Mouse (Mus musculus) kidney, postnatal 0 days (tissue): ENCODE results near the gene Ebf1. TPM values are rescaled to one million over a fixed set of nuclear protein-coding genes. Genes with fewer than 3 reads are reported as not detected.

Source experiments
- ATAC-seq: fragments of 200-750 bp; cut with Nextera tagmentation; replicated peaks from 2 replicates; pipeline ENCODE4 v1.8.0; 2017; ENCODE audit warnings: low read depth, moderate number of reproducible peaks, moderate TSS enrichment, moderate library complexity; ENCODE audit not compliant: low FRiP score
- DNase-seq: peaks from one replicate; pipeline ENCODE4 v3.0.0-alpha.2; 2016; ENCODE audit warnings: low spot score
- H3K27ac ChIP-seq: fragments of 300-500 bp; sonication (generic); 2 replicates; pipeline ENCODE4 v1.5.1; 2014; ENCODE audit warnings: mild to moderate bottlenecking
- H3K27me3 ChIP-seq: fragments of 300-500 bp; sonication (generic); 2 replicates; pipeline ENCODE4 v1.6.1; 2014; ENCODE audit warnings: low read length, mixed read lengths; ENCODE audit not compliant: insufficient read depth
- H3K36me3 ChIP-seq: fragments of 300-500 bp; sonication (generic); 2 replicates; pipeline ENCODE4 v1.6.1; 2014; ENCODE audit warnings: low read length, mixed read lengths; ENCODE audit not compliant: insufficient read depth
- H3K4me1 ChIP-seq: fragments of 300-500 bp; sonication (generic); replicated peaks from 2 replicates; pipeline ENCODE4 v1.6.1; 2014; ENCODE audit warnings: antibody characterized with exemption, low read length, mixed read lengths; ENCODE audit not compliant: insufficient read depth
- H3K4me2 ChIP-seq: fragments of 300-500 bp; sonication (generic); 2 replicates; pipeline ENCODE4 v1.6.1; 2014; ENCODE audit warnings: mild to moderate bottlenecking, low read length, moderate library complexity, mixed read lengths
- H3K4me3 ChIP-seq: fragments of 300-500 bp; sonication (generic); replicated peaks from 2 replicates; pipeline ENCODE4 v1.5.1; 2014; ENCODE audit warnings: low read depth, low read length
- H3K9ac ChIP-seq: fragments of 300-500 bp; sonication (generic); 2 replicates; pipeline ENCODE4 v1.6.1; 2014; ENCODE audit warnings: low read depth, low read length
- H3K9me3 ChIP-seq: fragments of 300-500 bp; sonication (generic); replicated peaks from 2 replicates; pipeline ENCODE4 v1.6.1; 2016; ENCODE audit warnings: low read length, inconsistent platforms, mixed read lengths
- CTCF ChIP-seq: IDR thresholded peaks from 2 replicates; pipeline ENCODE4 v1.5.1; 2016; ENCODE audit warnings: antibody characterized with exemption, low read depth, mild to moderate bottlenecking, moderate library complexity
- WGBS: fragments of 180-500 bp; shearing (Covaris S2); extraction: QIAGEN DNeasy Blood & Tissue Kit; methylation state at CpG from one replicate; pipeline ENCODE4 v1.1.7; 2014; 5-methylcytosine and 5-hydroxymethylcytosine counted together
- polyA plus RNA-seq: library from polyadenylated mRNA; unstranded; fragments of >200 nt; fragmentation: Nextera tagmentation; extraction: Ambion mirVana; gene quantifications from 2 replicates; pipeline ENCODE4 v1.2.1, GENCODE M21; 2015

Gene Ebf1
- polyA plus RNA-seq, 1 experiment from 2014 or later: 19.6 TPM

- no peaks in the 10 kb centered on the region for H3K36me3 ChIP-seq
- TF ChIP-seq CTCF: no peak
- no peaks in the 10 kb centered on the region for H3K9me3 ChIP-seq
- H3K9ac ChIP-seq: no peak overlapping the region
- H3K27me3 ChIP-seq: no peaks in the 10 kb centered on the region
- ATAC-seq (peak; percentile 87), DNase-seq (no peak)
- H3K4me3 ChIP-seq: no peak overlapping the region
- no peaks in the 10 kb centered on the region for H3K4me1 ChIP-seq
- WGBS: 53% methylated on average over 3 of the region's 3 CpGs
- H3K4me2 ChIP-seq: no peak overlapping the region
- no peak overlapping the region for H3K27ac ChIP-seq
These were observed 267.2 kb downstream of the Ebf1 start for GRCm38 (mm10) chr11:44884337-44884736.

- DNase-seq: no peak
- no peaks in the 10 kb centered on the region for H3K36me3 ChIP-seq
- no peak overlapping the region for H3K27ac ChIP-seq
- no peak for ATAC-seq
- H3K4me2 ChIP-seq: no peak overlapping the region
- no peaks in the 10 kb centered on the region for H3K4me1 ChIP-seq
- H3K4me3 ChIP-seq: no peak overlapping the region
- H3K9me3 ChIP-seq: no peaks in the 10 kb centered on the region
- 85% methylated on average over 2 of the region's 2 CpGs for WGBS
- no peak overlapping the region for H3K9ac ChIP-seq
- TF ChIP-seq CTCF: no peak
- no peaks in the 10 kb centered on the region for H3K27me3 ChIP-seq
These were observed 269.8 kb downstream of the Ebf1 start for GRCm38 (mm10) chr11:44886897-44887296.

GRCm38 (mm10) chr11:44887691-44888090 is 270.6 kb downstream of the Ebf1 start:
- H3K27me3 ChIP-seq: no peaks in the 10 kb centered on the region
- H3K36me3 ChIP-seq: no peaks in the 10 kb centered on the region
- no peak overlapping the region for H3K4me3 ChIP-seq
- no peaks in the 10 kb centered on the region for H3K4me1 ChIP-seq
- no peak overlapping the region for H3K27ac ChIP-seq
- ATAC-seq (no peak), DNase-seq (no peak)
- no peak overlapping the region for H3K9ac ChIP-seq
- H3K4me2 ChIP-seq: no peak overlapping the region
- TF ChIP-seq CTCF: no peak
- 85% methylated on average over 7 of the region's 7 CpGs for WGBS
- no peaks in the 10 kb centered on the region for H3K9me3 ChIP-seq

DNA sequence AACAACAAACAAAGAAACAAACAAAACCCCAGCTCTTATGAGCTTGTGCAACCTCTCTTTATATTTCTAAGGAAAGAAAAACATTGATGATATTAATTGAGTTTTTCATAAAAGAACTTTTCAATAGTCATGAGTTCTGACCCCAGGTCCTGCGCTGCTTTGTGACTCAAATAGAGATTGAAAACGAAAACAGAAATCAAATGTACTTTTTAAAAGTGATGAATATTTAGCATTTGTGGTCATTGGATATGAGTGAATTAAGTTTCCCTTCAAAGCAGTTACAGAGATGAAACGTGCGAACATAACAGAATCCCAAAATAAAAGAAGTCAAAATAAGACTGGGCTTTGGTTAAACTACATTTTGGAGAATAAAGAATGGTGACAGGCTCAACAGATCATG is 271.3 kb downstream of the Ebf1 start:
- no peak overlapping the region for H3K4me2 ChIP-seq
- no peaks in the 10 kb centered on the region for H3K9me3 ChIP-seq
- DNase-seq (no peak), ATAC-seq (no peak)
- H3K4me3 ChIP-seq: no peak overlapping the region
- H3K9ac ChIP-seq: no peak overlapping the region
- H3K36me3 ChIP-seq: no peaks in the 10 kb centered on the region
- no peaks in the 10 kb centered on the region for H3K27me3 ChIP-seq
- TF ChIP-seq CTCF: no peak
- WGBS: 94% methylated on average over 4 of the region's 4 CpGs
- no peak overlapping the region for H3K27ac ChIP-seq
- no peaks in the 10 kb centered on the region for H3K4me1 ChIP-seq

DNA sequence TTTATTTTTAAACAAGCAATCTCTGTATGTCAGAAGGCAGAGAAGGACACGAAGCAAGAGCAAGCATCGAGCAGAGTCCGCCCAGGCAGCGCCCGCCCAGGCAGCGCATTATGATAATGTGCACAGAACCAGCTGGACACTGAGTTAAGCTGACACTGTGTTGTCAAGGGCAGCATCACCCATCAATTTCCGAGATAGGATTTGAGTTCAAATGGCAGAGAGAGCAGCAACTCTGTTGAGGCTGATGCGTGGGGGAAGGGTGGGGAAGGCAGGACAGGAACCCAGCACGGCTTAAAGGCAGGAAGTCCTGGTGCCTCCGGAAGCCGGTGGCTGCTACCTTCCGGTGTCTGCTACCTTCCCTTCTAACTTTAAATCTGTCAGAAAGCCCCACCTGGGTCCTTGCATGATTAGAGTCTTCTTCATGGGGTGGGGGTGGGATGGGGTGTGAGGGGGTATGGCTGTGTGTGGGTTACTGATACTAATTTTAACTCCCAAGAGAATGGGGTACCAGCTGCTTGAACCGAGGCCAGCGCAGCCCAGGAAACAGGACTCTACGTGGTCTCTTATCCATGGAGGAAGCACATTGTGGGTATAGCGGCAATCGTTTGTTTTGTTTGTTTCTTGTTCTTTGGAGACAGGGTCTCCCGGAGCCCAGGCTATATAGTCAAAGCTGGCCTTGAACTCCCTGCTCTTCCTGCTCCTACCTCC is 275.9 kb downstream of the Ebf1 start:
- Histone ChIP-seq H3K27me3 (no peaks in the 10 kb centered on the region), H3K36me3 (no peaks in the 10 kb centered on the region), H3K9me3 (no peaks in the 10 kb centered on the region), H3K9ac (no peak overlapping the region), H3K27ac (no peak overlapping the region), H3K4me1 (0 out of 2 replicates have a peak, but pooled peaks cover 5% of the 10 kb centered on the region), H3K4me3 (no peak overlapping the region), H3K4me2 (no peak overlapping the region)
- WGBS: 64% methylated on average over 18 of the region's 18 CpGs
- ATAC-seq (no peak), DNase-seq (no peak)
- no peak for TF ChIP-seq CTCF

GRCm38 (mm10) chr11:44893986-44894385 is 276.9 kb downstream of the Ebf1 start:
- no peak for TF ChIP-seq CTCF
- Histone ChIP-seq H3K9ac (no peak overlapping the region), H3K4me2 (no peak overlapping the region), H3K9me3 (no peaks in the 10 kb centered on the region), H3K36me3 (no peaks in the 10 kb centered on the region), H3K4me3 (no peak overlapping the region), H3K4me1 (0 out of 2 replicates have a peak, but pooled peaks cover 5% of the 10 kb centered on the region), H3K27ac (no peak overlapping the region), H3K27me3 (no peaks in the 10 kb centered on the region)
- ATAC-seq (no peak), DNase-seq (no peak)

GRCm38 (mm10) chr11:44894798-44895197 is 277.7 kb downstream of the Ebf1 start:
- WGBS: 95% methylated on average over 4 of the region's 4 CpGs
- H3K36me3 ChIP-seq: no peaks in the 10 kb centered on the region
- no peak overlapping the region for H3K27ac ChIP-seq
- no peak for ATAC-seq
- no peak overlapping the region for H3K4me2 ChIP-seq
- H3K9ac ChIP-seq: no peak overlapping the region
- 0 out of 2 replicates have a peak, but pooled peaks cover 5% of the 10 kb centered on the region for H3K4me1 ChIP-seq
- no peak overlapping the region for H3K4me3 ChIP-seq
- no peak for DNase-seq
- no peaks in the 10 kb centered on the region for H3K9me3 ChIP-seq
- no peaks in the 10 kb centered on the region for H3K27me3 ChIP-seq
- TF ChIP-seq CTCF: no peak
